In genomic region chr6:112788617-112789016, GRCm38 (mm10) we compare ENCODE assay signal across 12 mouse cellular contexts.
DNase-seq lines count a peak whose midpoint lies in the region; ATAC-seq lines count a peak whose summit lies in the region.
"Had no signal": no experiment of that assay in that cellular context is flagged by ENCODE, and none has a peak within 500 bp of the region (broad histone marks: within the 10 kb centered on the region; RNA-seq: fewer than 3 reads in every experiment).

No protein-coding gene starts in this region.

- no peaks in the 10 kb centered on the region for H3K36me3 ChIP-seq in limb, embryonic 12.5 days
- no peaks in the 10 kb centered on the region for H3K36me3 ChIP-seq in limb, embryonic 10.5 days
- peaks cover 58% of the 10 kb centered on the region for H3K36me3 ChIP-seq in hindbrain, embryonic 10.5 days
- H3K36me3 ChIP-seq in midbrain, embryonic 11.5 days (ENCODE audit: control insufficient read depth, insufficient read depth, low read length) = no peaks in the 10 kb centered on the region
- no peaks in the 10 kb centered on the region for H3K36me3 ChIP-seq in heart, embryonic 11.5 days (ENCODE audit: control insufficient read depth, insufficient read depth, low read length)
- H3K36me3 ChIP-seq: heart, embryonic 15.5 days had no signal

- no peaks in the 10 kb centered on the region for H3K4me1 ChIP-seq in limb, embryonic 12.5 days (replicated peaks)
- no peaks in the 10 kb centered on the region for H3K4me1 ChIP-seq in limb, embryonic 10.5 days
- H3K4me1 ChIP-seq in hindbrain, embryonic 10.5 days (replicated peaks) = peaks cover 34% of the 10 kb centered on the region
- H3K4me1 ChIP-seq in midbrain, embryonic 11.5 days (ENCODE audit: control insufficient read depth, insufficient read depth, low read length) = peaks cover 9% of the 10 kb centered on the region
- H3K4me1 ChIP-seq in heart, embryonic 11.5 days (ENCODE audit: control insufficient read depth, insufficient read depth, low read length) = no peaks in the 10 kb centered on the region
- H3K4me1 ChIP-seq: heart, embryonic 15.5 days had no signal

- no peak overlapping the region for H3K4me3 ChIP-seq in limb, embryonic 12.5 days (replicated peaks)
- H3K4me3 ChIP-seq in limb, embryonic 10.5 days = no peak overlapping the region
- no peak overlapping the region for H3K4me3 ChIP-seq in hindbrain, embryonic 10.5 days
- no peak overlapping the region for H3K4me3 ChIP-seq in midbrain, embryonic 11.5 days (ENCODE audit: low read depth, low read length)
- H3K4me3 ChIP-seq in heart, embryonic 11.5 days (ENCODE audit: low read depth, low read length) = no peak overlapping the region
- H3K4me3 ChIP-seq: heart, embryonic 15.5 days had no signal

- no peak overlapping the region for H3K9ac ChIP-seq in limb, embryonic 12.5 days (replicated peaks)
- H3K9ac ChIP-seq in midbrain, embryonic 11.5 days (ENCODE audit: low read length) = no peak overlapping the region
- H3K9ac ChIP-seq in heart, embryonic 11.5 days (ENCODE audit: low read depth, low read length) = no peak overlapping the region
- H3K9ac ChIP-seq: heart, embryonic 15.5 days; lung, embryonic 14.5 days had no signal

- H3K4me2 ChIP-seq in limb, embryonic 12.5 days = no peak overlapping the region
- H3K4me2 ChIP-seq in midbrain, embryonic 11.5 days = no peak overlapping the region
- H3K4me2 ChIP-seq in heart, embryonic 11.5 days = no peak overlapping the region
- H3K4me2 ChIP-seq: heart, embryonic 15.5 days; lung, embryonic 14.5 days had no signal

- H3K27me3 ChIP-seq in limb, embryonic 12.5 days = no peaks in the 10 kb centered on the region
- no peaks in the 10 kb centered on the region for H3K27me3 ChIP-seq in limb, embryonic 10.5 days (ENCODE audit: low read depth, poor library complexity, severe bottlenecking)
- no peaks in the 10 kb centered on the region for H3K27me3 ChIP-seq in hindbrain, embryonic 10.5 days (ENCODE audit: insufficient read depth, poor library complexity, severe bottlenecking)
- H3K27me3 ChIP-seq in midbrain, embryonic 11.5 days (ENCODE audit: control insufficient read depth, insufficient read depth, low read length) = no peaks in the 10 kb centered on the region
- no peaks in the 10 kb centered on the region for H3K27me3 ChIP-seq in heart, embryonic 11.5 days (ENCODE audit: control insufficient read depth, insufficient read depth, low read length)
- H3K27me3 ChIP-seq: heart, embryonic 15.5 days had no signal

- 45% methylated on average over 10 of the region's 10 CpGs for WGBS in limb, embryonic 12.5 days
- WGBS in limb, embryonic 10.5 days = 41% methylated on average over 10 of the region's 10 CpGs
- WGBS in hindbrain, embryonic 10.5 days = 32% methylated on average over 10 of the region's 10 CpGs
- 26% methylated on average over 10 of the region's 10 CpGs for WGBS in midbrain, embryonic 11.5 days
- WGBS in heart, embryonic 11.5 days (ENCODE audit: insufficient replicate concordance) = 32% methylated on average over 10 of the region's 10 CpGs

- intact Hi-C loops in heart, postnatal 36 days (cut with DNase I) = loop anchor here (10.0 kb wide), 2 partner anchors 294 to 584 kb away; no protein-coding TSS in a partner anchor

- H3K9me3 ChIP-seq in limb, embryonic 12.5 days = no peaks in the 10 kb centered on the region; the same call in 1 of the 2 replicates
- no peaks in the 10 kb centered on the region for H3K9me3 ChIP-seq in limb, embryonic 10.5 days (replicated peaks)
- H3K9me3 ChIP-seq in hindbrain, embryonic 10.5 days = 0 out of 2 replicates have a peak, but pooled peaks cover 3% of the 10 kb centered on the region
- H3K9me3 ChIP-seq in midbrain, embryonic 11.5 days (ENCODE audit: control insufficient read depth, low read length) = no peaks in the 10 kb centered on the region
- no peaks in the 10 kb centered on the region for H3K9me3 ChIP-seq in heart, embryonic 11.5 days (replicated peaks; ENCODE audit: control insufficient read depth, low read length)
- H3K9me3 ChIP-seq: heart, embryonic 15.5 days had no signal

- DNase-seq in limb, embryonic 10.5 days (ENCODE audit: low spot score) = no peak
- DNase-seq in hindbrain, embryonic 10.5 days (ENCODE audit: low spot score) = no peak
- DNase-seq in midbrain, embryonic 11.5 days (ENCODE audit: low spot score, missing footprints) = no peak
- peak; percentile 75 for DNase-seq in retina, embryonic 14.5 days (ENCODE audit: low spot score)
- DNase-seq in lung, adult 18-20 months = no peak
- no peak for DNase-seq in heart, postnatal 36 days
- DNase-seq: kidney, postnatal 10 days; layer of hippocampus, postnatal 36 days; lung, embryonic 14.5 days had no signal

- no peak overlapping the region for H3K27ac ChIP-seq in limb, embryonic 12.5 days
- H3K27ac ChIP-seq in limb, embryonic 10.5 days = no peak overlapping the region
- peak overlapping the region; percentile 50; the same call in 1 of the 2 replicates for H3K27ac ChIP-seq in hindbrain, embryonic 10.5 days
- no peak overlapping the region for H3K27ac ChIP-seq in midbrain, embryonic 11.5 days (ENCODE audit: low read depth, low read length)
- H3K27ac ChIP-seq in heart, embryonic 11.5 days (ENCODE audit: low read depth, low read length) = no peak overlapping the region
- H3K27ac ChIP-seq: heart, embryonic 15.5 days had no signal

- ATAC-seq in limb, embryonic 12.5 days (ENCODE audit: insufficient number of reproducible peaks, insufficient read depth, low FRiP score, low TSS enrichment, low read depth) = peak; percentile 20; the same call in 1 of the 2 replicates
- ATAC-seq in midbrain, embryonic 11.5 days (ENCODE audit: low FRiP score) = 0 out of 2 replicates have a peak, but pooled peaks have one; percentile 42
- ATAC-seq in heart, embryonic 11.5 days (replicated peaks; ENCODE audit: insufficient number of reproducible peaks, low FRiP score, low TSS enrichment) = no peak
